Mouse (Mus musculus) testis, adult 2 months (tissue): ENCODE measurements around the gene Hsph1.

Experiments
- CTCF ChIP-seq: fragments of 200-500 bp; IDR thresholded peaks from 2 replicates; pipeline ENCODE4 v1.5.1; 2012; ENCODE audit warnings: low read depth, mild to moderate bottlenecking, inconsistent platforms, low read length, moderate library complexity; ENCODE audit not compliant: control insufficient read depth, insufficient read depth, insufficient replicate concordance
- POLR2A ChIP-seq: fragments of 200-500 bp; IDR thresholded peaks from 2 replicates; pipeline ENCODE4 v1.6.1; 2012; ENCODE audit warnings: low read depth, mild to moderate bottlenecking, inconsistent platforms, low read length, moderate library complexity; ENCODE audit not compliant: control insufficient read depth

DNA sequence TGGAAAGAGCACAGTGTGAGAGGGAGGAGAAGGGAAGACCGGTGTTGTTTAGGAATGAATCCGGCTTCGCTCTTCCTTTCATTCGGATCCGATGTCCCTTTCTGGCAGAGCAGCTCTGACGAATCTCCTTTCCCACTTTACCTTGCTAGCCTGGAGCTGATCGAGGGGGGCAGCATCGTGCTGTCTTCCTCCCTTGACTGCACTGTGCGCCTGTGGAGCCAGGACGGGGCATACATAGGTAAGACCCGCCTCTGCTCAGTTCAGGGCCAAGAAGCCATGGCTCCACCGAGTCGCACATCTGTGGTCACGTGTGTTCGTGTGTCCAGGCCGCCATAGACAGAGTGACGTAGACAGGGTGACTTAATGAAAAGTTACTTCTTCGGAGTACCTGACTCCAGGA lies 38.8 kb downstream of the Hsph1 start:
- TF ChIP-seq CTCF (no peak), POLR2A (no peak)
